Mouse (Mus musculus) WW6 (cell line): ENCODE measurements around the gene Tmem107.

Source experiments
- DNase-seq: peaks from one replicate; pipeline ENCODE4 v3.0.0-alpha.2; 2013; ENCODE audit warnings: low read depth, low spot score

The Tmem107 gene

GRCm38 (mm10) chr11:69059357-69059974 is 11.1 kb upstream of the Tmem107 start, which contains the start of gene Borcs6:
Borcs6 (plus strand) TSS chr11:69059717.
- DNase-seq = peak; percentile 99

GRCm38 (mm10) chr11:69059975-69060411 is 10.6 kb upstream of the Tmem107 start:
- no peak for DNase-seq

- DNase-seq = no peak
Measured at GRCm38 (mm10) chr11:69060448-69061254, 10.0 kb upstream of the Tmem107 start.

- DNase-seq = no peak
Measured at GRCm38 (mm10) chr11:69061255-69061912, 9.2 kb upstream of the Tmem107 start.

- DNase-seq = no peak
Measured at GRCm38 (mm10) chr11:69062194-69062760, 8.3 kb upstream of the Tmem107 start.

GRCm38 (mm10) chr11:69062761-69063224 is 7.8 kb upstream of the Tmem107 start:
- peak; percentile 85 for DNase-seq

- DNase-seq = no peak
Measured at GRCm38 (mm10) chr11:69063413-69064201, 7.0 kb upstream of the Tmem107 start.

- DNase-seq = no peak
Measured at GRCm38 (mm10) chr11:69064259-69065133, 6.1 kb upstream of the Tmem107 start.

- no peak for DNase-seq
Measured at GRCm38 (mm10) chr11:69065394-69065925, 5.1 kb upstream of the Tmem107 start.

- no peak for DNase-seq
Measured at GRCm38 (mm10) chr11:69066163-69066861, 4.3 kb upstream of the Tmem107 start.

GRCm38 (mm10) chr11:69066956-69067355 is 3.6 kb upstream of the Tmem107 start:
- DNase-seq = peak; percentile 73

- DNase-seq = no peak
Measured at GRCm38 (mm10) chr11:69067601-69068000, 3.0 kb upstream of the Tmem107 start.

- DNase-seq = no peak
Measured at GRCm38 (mm10) chr11:69070093-69070492, 513 bp upstream of the Tmem107 start.

GRCm38 (mm10) chr11:69071262-69071661 is 656 bp downstream of the Tmem107 start:
- DNase-seq = no peak

- no peak for DNase-seq
Measured at GRCm38 (mm10) chr11:69072234-69072633, 1.6 kb downstream of the Tmem107 start.

GRCm38 (mm10) chr11:69072666-69073064 is 2.1 kb downstream of the Tmem107 start:
- DNase-seq = no peak

GRCm38 (mm10) chr11:69073065-69073888 is 2.7 kb downstream of the Tmem107 start:
- DNase-seq = peak; percentile 85
